Mouse (Mus musculus): ENCODE measurements around the gene Gsk3b.
"Not testable (repeated sequence)": the region's sequence is repeated elsewhere in the genome, so short reads cannot be mapped to it uniquely, and the experiment has no call there.

Gsk3b gene

GRCm38 (mm10) chr16:38088629-38089446 is at the start of gene Gsk3b:
TSS of gene Gsk3b (plus strand) at chr16:38089001.
- DNase-seq, result peak; percentile 95 to 96

DNA sequence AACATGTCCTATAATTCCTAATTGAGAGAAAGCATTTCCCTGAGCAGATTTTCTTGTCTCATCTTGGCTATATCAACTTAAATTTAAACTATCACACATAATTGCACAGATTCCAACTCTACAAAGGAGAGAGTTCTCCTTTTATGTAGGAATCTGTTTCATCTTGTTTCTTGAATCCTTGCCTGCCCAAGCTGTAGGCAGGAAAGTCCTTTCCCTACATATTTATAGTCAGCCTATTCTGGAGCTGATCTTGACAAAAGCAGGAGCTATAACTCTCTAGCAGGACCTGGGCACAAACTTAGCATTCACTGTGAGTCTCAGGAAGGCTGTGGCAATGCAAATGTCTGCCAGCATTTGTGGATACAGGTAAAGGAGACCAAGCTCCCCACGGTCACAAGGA is 46.6 kb upstream of the Gsk3b start:
- DNase-seq, result no peak

DNA sequence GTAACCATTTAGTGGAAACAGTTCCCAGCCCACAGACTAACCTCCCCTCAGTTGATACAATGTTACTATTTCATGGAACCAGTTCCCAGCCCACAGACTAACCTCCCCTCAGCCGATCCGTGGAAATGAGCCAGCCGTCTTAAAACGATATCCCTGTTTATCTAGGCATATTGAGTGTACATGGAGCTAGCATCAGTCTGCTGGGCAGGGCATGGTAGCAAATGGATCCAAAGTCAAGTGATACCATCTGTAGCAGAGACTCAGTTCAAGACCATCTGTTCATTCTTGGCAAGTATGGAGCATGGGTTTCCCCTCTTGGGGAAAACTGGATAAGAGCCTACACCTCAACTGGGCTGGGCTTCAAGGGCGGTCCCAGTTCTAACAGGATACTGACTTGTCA is 44.2 kb upstream of the Gsk3b start:
- DNase-seq, result no peak

DNA sequence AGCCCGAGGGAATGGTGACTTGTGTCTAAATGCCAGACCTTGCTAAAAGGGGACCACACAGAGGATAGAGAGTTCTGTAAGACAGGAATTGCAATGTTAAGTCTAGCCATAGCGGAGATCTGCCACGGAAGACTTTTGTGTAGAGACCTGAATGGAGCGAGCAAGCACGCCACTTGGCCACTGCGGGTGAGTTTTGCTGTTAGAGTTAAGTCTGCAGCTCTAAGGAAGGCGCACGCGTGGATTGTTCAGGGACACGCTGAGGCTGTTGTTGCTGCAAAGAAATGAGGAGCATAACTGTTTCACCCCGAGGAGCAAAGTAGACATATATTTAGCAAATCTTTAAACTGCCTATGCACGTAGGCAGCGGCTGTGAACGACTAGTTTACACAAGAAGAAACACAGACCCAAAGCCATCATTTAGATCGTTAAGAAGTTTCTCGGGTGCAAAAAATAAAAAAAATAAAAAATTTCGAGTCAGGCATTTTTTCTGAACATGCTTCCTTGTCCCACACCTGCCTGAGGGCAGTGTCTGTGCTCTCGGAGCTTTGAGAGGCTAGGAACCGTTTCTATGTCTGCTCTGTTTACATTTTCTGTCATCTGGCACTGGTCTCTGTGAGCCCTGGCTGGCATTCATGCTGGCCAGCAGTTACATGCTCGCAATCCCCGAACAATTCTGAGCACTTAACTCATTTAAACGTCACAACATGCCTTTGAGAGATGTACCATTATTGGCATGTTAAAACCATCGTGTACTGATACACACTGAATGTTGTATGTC is 40.8 kb upstream of the Gsk3b start:
- DNase-seq, result no peak

DNA sequence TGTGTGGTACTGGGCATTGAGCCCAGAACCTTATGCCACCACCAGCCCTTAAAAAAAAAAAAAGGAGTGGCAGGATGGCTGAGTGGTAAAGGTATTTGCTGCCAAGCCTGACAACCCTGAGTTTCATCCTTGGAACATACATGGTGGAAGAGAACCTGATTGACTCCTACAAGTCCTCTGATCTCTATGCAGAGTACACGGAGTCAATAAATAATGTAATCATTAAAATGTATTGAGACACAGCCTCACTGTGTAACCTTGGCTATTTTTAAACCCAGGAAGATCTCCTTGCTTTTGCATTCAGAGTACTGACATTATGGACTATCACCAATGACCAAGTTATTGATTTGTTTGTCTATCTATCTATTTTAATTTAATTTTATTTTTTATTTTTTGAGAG is 30.9 kb upstream of the Gsk3b start:
- DNase-seq, result no peak

GRCm38 (mm10) chr16:38058836-38059235 is 30.0 kb upstream of the Gsk3b start:
- no peak for DNase-seq

GRCm38 (mm10) chr16:38059631-38060030 is 29.2 kb upstream of the Gsk3b start:
- DNase-seq, result no peak

GRCm38 (mm10) chr16:38073859-38074631 is 14.8 kb upstream of the Gsk3b start:
- DNase-seq, result not testable (repeated sequence)

DNA sequence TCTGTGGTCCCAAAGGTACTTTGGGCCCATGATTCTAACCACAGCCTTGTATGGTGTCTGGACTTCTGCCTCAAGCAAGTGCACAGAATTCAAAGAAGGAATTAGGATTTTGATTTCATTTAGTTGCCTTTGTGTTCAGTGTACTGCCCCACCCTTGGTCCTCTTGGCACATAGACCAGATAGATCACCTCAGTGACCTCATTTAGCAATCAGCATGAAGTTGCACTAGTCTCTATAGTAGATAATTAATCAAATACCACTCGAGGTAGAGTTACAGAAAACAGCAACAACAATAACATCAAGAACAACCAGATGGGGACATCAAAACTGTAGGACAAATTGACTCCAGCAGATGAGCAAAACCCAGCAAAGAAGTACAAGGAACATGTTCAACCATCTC is 8.6 kb upstream of the Gsk3b start:
- no peak for DNase-seq

- DNase-seq, result no peak
These were observed 1.6 kb upstream of the Gsk3b start for GRCm38 (mm10) chr16:38087231-38087630.

DNA sequence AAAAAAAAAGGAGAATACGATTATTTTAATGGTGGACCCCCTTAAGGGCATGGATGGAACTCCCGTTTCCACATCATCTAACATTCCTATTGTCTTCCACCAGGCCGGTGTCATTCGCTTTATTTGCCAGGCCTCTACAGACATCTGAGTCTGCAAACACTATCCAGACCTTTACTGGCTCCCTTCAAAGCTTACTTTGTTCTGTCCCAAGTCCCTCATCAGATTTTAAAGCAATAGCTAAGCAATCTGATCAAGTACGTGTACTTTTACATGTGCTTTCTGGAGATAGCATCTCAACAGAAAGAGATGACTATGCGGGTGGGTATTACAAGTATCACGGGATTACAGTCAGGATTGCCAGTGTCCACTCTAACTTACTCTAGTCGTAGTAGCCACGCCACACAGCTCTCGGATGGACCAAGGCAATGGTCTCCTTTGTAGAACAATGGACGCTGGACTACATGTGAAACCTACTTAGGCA is 1.1 kb upstream of the Gsk3b start:
- DNase-seq, result no peak

GRCm38 (mm10) chr16:38088126-38088628 is 624 bp upstream of the Gsk3b start:
- no peak for DNase-seq

DNA sequence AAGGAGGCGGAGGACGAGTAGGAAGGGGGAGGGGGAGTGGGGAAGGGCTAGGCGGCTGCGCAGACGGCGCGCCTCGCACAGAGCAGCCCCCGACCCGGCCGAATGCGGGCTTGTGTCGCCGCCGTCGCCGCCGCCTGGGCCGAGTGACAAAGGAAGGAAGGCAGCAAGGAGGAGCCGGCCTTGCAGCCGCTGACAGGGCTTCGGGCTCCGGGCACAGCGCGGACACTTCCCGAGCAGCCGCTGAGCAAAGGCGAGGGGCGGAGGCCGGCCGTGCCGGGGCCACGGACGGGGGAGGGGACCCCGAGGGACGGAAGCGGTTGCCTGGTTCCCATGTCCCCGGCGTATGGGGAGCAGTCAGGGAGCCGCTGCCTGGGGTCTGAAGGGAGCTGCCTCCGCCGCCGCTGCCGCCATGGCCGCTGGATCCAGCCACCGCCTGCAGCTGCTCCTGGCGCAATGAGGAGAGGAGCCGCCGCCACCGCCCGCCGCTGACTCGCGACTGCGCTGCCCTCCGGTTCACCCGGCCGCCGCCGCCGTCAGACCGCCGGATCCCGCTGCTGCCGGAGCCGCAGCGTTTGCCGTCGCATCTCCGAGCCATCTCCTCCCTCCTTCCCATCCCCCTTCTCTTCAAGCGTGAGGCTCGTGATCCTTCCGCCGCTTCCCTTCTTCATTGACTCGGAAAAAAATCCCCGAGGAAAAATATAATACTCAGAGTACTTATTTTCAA is 808 bp downstream of the Gsk3b start:
- no peak for DNase-seq

GRCm38 (mm10) chr16:38090341-38091005 is 1.7 kb downstream of the Gsk3b start:
- no peak for DNase-seq

DNA sequence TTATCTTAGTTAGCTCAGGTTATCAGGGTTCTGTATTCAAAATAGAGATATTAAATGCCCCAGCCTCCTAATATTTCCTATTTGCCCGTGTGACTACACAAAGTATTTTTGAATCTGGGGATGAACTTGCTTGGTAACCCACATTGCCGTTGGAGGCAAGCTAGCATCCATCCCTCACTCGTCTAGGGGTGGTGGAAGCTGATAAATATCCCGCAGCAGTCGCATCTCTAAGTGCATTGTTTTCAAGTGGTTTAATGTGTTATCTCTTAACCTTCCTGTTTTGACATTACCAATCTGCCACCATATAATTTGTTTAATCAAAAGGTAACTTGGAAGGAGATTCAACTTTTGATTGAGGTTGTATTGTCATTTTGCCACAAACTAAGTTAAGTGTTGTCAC is 2.2 kb downstream of the Gsk3b start:
- DNase-seq, result no peak

DNA sequence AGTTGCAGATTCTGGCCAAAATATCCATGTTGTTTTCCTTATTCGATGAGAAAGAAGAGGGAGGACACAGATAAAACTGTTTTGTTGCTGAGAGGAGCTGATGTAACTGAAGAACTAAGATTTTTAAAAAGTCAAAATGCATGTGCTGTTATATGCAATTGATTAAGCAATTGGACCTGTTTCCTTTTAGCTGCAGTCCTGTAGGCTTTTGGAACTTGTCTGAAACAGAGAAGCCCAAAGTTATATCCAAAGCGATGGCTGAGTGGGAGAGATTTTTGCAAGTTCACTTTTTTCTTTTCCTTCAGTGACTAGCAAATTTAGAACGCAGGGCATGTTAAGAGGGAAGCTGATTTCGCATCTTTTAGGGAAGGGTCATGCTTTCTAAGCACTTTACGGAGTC is 2.9 kb downstream of the Gsk3b start:
- DNase-seq, result no peak

DNA sequence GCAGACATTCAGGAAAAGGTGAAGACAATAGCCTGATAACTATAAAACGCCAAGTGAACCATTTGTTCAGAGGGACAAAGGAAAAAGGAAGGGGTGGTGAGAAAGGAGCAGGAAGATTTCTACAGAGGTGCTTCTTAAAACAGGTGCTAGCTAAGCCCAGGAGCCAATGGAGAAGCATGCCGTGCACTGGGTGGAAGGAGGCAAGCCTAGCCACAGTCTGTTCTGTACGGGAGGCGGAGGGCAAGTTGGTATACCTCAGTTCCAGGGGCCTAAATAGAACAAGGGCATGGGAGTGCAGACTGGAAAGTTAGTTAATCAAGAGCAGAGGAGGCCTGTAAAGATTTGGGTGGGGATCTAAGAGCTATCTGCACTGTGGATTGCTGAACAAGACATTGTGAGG is 3.8 kb downstream of the Gsk3b start:
- DNase-seq, result peak in 1 of 2 experiments; percentile 13

DNA sequence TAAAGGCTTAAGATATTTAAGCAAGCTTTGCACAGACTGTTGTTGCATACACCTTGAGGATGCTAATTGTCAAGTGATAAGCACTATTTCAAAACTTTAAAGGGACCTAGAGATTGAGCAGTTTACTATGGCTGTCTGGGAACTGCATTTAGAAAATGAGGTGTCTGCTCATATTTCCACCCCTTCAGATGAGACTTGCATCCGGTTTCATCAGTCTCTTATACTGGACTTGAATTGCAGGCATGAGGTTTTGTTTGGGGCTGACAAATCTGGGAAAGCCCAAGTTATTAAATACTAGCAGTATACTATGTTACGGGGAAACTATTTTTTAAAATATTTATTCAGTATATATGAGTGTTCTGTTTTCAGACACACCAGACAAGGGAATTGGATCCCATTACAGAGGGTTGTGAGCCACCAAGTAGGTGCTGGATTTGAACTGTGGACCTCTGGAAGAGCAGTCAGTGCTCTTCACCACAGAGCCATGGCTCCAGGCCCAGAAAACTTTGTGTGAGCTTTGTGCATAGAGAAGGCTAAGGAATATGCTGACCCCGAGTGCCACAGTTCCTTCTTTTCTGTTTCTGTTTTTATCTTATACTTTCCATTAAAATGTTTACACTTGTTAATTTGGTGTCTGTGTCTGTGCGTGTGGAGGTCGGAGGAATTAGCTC is 6.5 kb downstream of the Gsk3b start:
- no peak for DNase-seq

DNA sequence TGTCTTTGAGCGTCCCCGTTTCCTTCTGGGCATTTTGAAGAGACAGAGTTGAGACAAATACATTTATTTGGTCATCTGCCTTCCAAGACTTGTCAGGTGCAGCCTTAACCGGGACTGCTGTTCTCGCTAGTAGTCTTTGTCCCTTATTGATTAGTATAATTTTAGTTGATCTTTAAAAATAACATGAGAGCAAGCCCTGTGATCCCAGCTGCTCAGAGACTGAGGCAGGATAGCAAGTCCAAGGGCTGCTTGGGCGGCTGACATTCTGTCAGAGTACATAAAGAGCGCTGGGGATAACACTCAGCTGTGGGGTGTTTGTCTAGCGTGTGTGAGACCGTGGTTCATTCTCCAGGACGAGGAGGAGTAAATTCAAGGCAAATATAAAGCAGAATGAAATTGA is 8.7 kb downstream of the Gsk3b start:
- no peak for DNase-seq

DNA sequence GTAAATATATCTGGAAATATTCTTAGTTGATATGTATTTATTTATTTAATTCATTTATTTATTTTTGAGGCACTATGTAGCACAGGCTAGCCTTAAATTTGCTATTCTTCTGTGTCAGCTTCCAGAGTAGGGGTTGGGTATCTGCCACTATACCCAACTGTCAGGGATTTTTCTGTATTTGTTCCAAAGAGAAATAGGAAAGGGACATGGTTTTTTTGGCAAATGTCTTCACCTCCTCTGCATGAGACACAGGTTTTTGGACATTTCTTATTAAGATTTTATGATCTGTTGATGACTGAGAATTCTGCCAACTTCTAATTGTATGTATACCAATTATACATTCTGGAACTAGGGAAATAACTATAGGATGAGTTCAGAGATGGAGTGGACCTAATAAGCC is 10.5 kb downstream of the Gsk3b start:
- DNase-seq, result no peak

DNA sequence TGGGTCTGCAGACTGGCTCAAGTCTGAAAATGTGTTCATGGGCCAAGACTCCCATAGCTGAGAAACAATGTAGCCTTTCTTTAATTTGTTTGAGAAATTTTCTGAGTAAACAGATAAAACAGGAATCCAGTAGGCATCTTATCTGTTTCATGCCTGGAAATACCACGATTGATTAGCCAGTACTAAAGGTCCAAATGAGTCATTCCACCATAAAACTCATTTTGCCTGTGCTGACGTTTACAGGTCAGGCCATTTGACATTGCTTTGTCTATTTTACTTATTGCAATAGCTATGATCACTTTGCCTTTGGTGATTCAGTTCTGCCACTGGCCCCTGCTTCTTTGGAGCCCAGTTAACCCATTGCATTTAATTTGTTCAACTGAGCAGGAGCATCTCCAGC is 11.8 kb downstream of the Gsk3b start:
- DNase-seq, result no peak
